Mouse (Mus musculus) right cerebral cortex, adult 18-20 months (tissue): ENCODE measurements around the gene Sptb.

Source experiments
- DNase-seq: peaks from one replicate; pipeline ENCODE4 v3.0.0; 2022; ENCODE audit warnings: mixed read lengths

Sptb gene

GRCm38 (mm10) chr12:76710351-76711100 is at the start of gene Sptb:
Gene Sptb (minus strand): TSS chr12:76710547.
- DNase-seq, result peak; percentile 51

DNA sequence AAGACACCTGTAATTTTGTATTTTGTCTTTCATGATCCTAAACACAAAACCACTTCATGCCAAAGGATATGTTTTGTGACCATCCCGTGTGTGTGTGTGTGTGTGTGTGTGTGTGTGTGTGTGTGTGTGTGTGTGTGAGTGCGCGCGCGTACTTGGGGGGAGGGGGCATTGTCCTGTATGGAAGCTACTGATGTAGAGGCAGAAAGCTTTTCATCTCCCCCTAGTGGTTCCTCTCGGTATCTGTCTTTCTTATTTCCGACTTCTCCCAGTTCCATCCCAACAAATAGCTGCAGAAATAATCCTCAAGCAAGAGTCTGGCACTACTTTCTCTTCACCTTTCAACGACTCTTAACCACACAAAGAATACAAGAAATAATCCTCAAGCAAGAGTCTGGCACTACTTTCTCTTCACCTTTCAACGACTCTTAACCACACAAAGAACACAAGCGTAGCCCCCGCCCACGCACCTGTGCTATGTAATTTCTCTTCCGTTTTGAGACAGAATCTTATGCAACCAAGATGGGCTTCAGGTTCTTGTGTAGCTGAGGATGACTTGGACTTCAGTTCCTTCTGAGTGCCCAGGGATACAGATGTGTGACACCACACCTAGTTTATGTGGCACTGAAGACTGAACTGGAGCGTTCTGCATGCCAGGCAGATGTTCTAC is 42.4 kb upstream of the Sptb start:
- DNase-seq, result peak; percentile 77

DNA sequence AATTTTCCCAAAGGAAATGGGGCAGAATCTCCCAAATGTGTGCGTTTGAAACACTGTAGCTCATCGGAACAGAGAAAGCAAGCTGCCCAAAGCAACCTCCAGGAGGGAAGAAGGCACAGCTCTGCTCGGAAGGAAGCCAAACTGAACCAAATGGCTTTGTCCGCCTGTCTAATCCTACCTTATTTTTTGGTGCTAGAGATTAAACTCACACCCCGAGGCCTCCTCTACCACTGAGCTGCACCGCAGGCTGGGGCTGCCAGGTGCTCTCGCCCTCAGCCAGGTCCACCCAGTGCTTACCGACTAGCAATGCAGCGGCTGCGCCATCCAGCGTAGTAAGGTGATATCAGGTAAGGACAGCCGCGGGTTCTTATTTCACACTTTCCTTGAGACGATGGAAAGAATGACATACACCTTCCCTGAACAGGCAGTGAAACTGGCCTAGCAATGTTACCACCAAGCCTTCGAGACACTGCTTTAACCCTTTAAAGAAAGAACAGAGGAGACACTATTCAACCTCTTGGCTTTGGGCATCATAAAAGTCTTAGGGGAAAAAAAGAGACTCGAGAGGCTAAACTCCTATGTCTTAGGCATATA is 40.6 kb upstream of the Sptb start:
- DNase-seq, result no peak

DNA sequence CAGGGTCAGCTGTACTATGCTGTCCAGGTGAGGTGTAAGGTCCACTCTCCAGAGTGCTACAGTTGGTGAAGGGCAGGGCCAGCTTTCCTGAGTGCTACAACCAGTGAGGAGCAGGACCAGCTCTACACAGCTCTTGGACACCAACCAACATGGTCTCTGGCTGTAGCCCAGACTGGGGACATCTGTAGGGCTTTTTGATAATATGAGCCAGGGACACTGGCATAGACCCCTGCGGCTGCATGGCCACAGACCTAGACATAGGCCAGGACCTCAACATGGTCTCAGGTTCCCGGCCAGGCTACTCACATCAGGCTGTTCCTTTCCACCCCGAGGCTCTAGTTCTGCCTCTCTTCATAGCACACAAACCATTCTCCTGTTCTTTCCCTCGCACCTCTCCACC is 17.6 kb upstream of the Sptb start:
- no peak for DNase-seq

- no peak for DNase-seq
These were observed 11.7 kb upstream of the Sptb start for GRCm38 (mm10) chr12:76722026-76722425.

DNA sequence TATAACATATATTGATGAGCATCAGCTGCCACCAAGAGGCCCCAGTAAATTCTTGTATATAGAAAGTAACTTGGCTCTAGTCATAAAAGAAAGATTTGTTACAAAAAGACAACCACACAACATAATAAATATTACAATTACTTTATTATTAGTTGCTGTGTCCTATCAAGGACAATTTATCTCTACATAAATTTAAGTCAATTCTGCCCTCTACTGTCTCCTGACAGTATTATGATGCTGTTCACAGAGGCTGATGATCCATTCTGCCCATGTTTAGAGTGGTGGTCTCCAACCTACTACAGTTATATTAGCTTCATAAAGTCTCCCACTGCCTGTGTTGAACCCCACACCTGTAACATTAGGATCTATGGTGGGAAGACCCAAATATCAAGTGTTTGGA is 10.2 kb upstream of the Sptb start:
- no peak for DNase-seq

DNA sequence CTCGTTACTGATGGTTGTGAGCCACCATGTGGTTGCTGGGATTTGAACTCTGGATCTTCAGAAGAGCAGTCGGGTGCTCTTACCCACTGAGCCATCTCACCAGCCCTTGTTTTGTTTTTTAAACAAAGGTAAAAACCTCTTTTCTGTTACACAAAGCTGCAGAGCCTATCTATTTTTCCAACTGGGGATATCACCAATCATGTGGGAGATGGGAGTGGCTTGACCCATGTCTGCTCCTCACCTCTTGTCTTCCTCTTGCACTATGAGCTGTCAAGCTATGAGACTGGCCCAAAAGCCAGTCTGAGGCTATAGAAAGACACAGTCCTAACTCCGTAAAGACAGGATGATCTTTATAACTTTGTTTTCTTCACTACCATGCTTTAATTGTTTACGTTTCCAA is 8.0 kb upstream of the Sptb start:
- no peak for DNase-seq

- DNase-seq, result peak; percentile 86
These were observed 474 bp downstream of the Sptb start for GRCm38 (mm10) chr12:76709795-76710350.

- DNase-seq, result peak; percentile 18
These were observed 1.2 kb downstream of the Sptb start for GRCm38 (mm10) chr12:76708956-76709794.

GRCm38 (mm10) chr12:76708181-76708580 is 2.2 kb downstream of the Sptb start:
- no peak for DNase-seq

GRCm38 (mm10) chr12:76696380-76696935 is 13.9 kb downstream of the Sptb start:
- peak; percentile 37 for DNase-seq

DNA sequence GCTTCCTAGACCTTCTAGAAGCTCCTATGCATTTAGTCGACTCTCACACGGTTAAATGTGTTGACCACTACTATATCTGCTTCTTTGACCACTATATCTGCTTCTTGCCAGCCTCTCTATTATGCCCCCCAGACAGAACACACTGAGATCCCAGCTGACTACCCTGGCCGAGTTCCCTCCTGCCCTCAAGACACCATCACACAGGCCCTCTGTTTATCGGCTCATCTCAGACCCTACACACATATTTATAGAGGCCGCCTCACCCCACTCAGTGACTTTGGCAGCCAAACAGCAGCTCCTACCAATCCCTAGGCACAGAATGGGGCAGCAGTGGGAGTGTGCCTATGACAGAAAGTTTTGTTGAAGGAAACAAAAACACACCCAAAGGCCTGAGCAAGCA is 14.6 kb downstream of the Sptb start:
- no peak for DNase-seq

GRCm38 (mm10) chr12:76694801-76695505 is 15.4 kb downstream of the Sptb start:
- DNase-seq, result peak; percentile 80

GRCm38 (mm10) chr12:76687498-76688200 is 22.7 kb downstream of the Sptb start:
- DNase-seq, result no peak

- DNase-seq, result no peak
These were observed 24.7 kb downstream of the Sptb start for GRCm38 (mm10) chr12:76685647-76686046.

- no peak for DNase-seq
These were observed 25.9 kb downstream of the Sptb start for GRCm38 (mm10) chr12:76684493-76684892.

DNA sequence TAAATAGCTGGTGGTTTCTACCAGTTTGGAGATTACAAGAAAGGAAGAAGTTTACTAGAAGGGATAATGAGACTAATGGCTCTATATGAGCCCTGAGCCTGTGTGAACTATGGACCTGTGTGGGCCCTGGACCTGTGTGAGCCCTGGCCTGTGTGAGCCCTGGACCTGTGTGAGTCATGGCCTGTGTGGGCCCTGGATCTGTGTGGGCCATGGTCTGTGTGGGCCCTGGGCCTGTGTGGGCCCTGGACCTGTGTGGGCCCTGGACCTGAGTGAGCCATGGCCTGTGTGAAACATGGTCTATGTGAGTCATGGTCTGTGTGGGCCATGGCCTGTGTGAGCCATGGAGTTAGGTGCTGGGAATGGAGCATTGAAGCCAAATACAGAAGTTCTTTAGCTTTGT is 28.4 kb downstream of the Sptb start:
- DNase-seq, result no peak

DNA sequence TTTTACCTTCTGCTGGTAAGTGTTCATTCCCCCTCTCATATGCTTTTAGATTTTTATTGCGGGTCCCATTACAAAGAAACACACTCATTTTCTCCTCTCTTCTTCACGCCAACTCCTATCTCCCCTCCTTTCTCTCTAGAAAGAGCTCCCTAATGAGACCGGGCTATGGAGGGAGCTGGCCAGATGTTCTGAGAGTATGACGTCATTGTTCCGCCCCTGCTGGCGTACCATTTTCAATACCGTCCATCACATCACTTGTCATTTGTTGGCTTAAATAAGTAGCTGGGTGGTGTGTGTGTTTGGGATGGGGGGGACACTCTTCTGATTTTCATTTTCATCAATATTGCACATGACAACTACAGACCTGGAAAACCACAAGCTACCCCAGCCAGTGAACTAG is 33.3 kb downstream of the Sptb start:
- no peak for DNase-seq

DNA sequence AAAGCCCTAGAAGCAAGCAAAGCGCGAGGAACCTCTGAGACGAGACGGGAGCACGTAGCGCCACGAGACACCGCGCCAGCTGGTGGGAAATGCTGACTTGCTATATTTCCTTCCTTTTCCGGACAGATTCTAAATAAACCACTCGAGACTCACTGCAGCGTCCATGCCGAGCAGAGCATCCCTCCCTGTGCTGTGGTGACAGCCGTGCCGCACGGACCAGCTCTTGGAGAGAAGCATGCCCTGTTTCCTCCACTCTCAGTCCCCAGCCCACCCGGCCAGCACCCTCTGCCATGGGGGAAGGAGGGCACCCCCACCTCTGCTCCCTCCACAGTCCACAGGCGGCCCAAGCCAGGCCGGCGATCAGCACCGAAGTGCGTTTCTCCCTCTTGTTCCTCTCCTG is 33.9 kb downstream of the Sptb start:
- DNase-seq, result peak; percentile 43

- no peak for DNase-seq
These were observed 35.0 kb downstream of the Sptb start for GRCm38 (mm10) chr12:76675364-76675763.

GRCm38 (mm10) chr12:76673794-76674222 is 36.5 kb downstream of the Sptb start:
- DNase-seq, result no peak
